Mouse (Mus musculus) liver, embryonic 16.5 days (tissue): ENCODE results near the gene Rassf2. TPM values are rescaled to one million over a fixed set of nuclear protein-coding genes. Genes with fewer than 3 reads are reported as not detected.

Source experiments
- ATAC-seq: fragments of 200-750 bp; cut with Nextera tagmentation; 2 replicates; pipeline ENCODE4 v1.8.0; 2017; ENCODE audit warnings: low read depth, mild to moderate bottlenecking, moderate number of reproducible peaks, moderate library complexity
- H3K27ac ChIP-seq: fragments of 300-500 bp; sonication (generic); 2 replicates; pipeline ENCODE4 v1.5.1; 2014; ENCODE audit warnings: mild to moderate bottlenecking, low read length
- H3K27me3 ChIP-seq: fragments of 300-500 bp; sonication (generic); 2 replicates; pipeline ENCODE4 v1.6.1; 2014; ENCODE audit warnings: low read depth, low read length, mixed read lengths; ENCODE audit not compliant: control insufficient read depth, insufficient read depth
- H3K36me3 ChIP-seq: fragments of 300-500 bp; sonication (generic); 2 replicates; pipeline ENCODE4 v1.6.1; 2014; ENCODE audit warnings: mild to moderate bottlenecking; ENCODE audit not compliant: control insufficient read depth, insufficient read depth
- H3K4me1 ChIP-seq: fragments of 300-500 bp; sonication (generic); 2 replicates; pipeline ENCODE4 v1.6.1; 2014; ENCODE audit warnings: low read depth, low read length, mixed read lengths; ENCODE audit not compliant: control insufficient read depth
- H3K4me2 ChIP-seq: fragments of 300-500 bp; sonication (generic); 2 replicates; pipeline ENCODE4 v1.6.1; 2014; ENCODE audit warnings: low read depth, low read length, mixed read lengths
- H3K4me3 ChIP-seq: fragments of 300-500 bp; sonication (generic); 2 replicates; pipeline ENCODE4 v1.5.1; 2014; ENCODE audit warnings: low read depth, mild to moderate bottlenecking, low read length
- H3K9ac ChIP-seq: fragments of 300-500 bp; sonication (generic); 2 replicates; pipeline ENCODE4 v1.6.1; 2014; ENCODE audit warnings: low read depth, low read length
- H3K9me3 ChIP-seq: fragments of 300-500 bp; sonication (generic); replicated peaks from 2 replicates; pipeline ENCODE4 v1.6.1; 2016; ENCODE audit warnings: low read length; ENCODE audit not compliant: control insufficient read depth
- WGBS: fragments of 180-500 bp; shearing (Covaris S2); extraction: QIAGEN DNeasy Blood & Tissue Kit; methylation state at CpG from one replicate; pipeline ENCODE4 v1.1.7; 2014; ENCODE audit not compliant: insufficient replicate concordance; 5-methylcytosine and 5-hydroxymethylcytosine counted together
- polyA plus RNA-seq: library from polyadenylated mRNA; unstranded; fragments of >200 nt; fragmentation: Nextera tagmentation; extraction: Ambion mirVana; gene quantifications from 2 replicates; pipeline ENCODE4 v1.2.1, GENCODE M21; 2015

Rassf2 gene
- polyA plus RNA-seq, 1 experiment from 2014 or later = 3.7 TPM

DNA sequence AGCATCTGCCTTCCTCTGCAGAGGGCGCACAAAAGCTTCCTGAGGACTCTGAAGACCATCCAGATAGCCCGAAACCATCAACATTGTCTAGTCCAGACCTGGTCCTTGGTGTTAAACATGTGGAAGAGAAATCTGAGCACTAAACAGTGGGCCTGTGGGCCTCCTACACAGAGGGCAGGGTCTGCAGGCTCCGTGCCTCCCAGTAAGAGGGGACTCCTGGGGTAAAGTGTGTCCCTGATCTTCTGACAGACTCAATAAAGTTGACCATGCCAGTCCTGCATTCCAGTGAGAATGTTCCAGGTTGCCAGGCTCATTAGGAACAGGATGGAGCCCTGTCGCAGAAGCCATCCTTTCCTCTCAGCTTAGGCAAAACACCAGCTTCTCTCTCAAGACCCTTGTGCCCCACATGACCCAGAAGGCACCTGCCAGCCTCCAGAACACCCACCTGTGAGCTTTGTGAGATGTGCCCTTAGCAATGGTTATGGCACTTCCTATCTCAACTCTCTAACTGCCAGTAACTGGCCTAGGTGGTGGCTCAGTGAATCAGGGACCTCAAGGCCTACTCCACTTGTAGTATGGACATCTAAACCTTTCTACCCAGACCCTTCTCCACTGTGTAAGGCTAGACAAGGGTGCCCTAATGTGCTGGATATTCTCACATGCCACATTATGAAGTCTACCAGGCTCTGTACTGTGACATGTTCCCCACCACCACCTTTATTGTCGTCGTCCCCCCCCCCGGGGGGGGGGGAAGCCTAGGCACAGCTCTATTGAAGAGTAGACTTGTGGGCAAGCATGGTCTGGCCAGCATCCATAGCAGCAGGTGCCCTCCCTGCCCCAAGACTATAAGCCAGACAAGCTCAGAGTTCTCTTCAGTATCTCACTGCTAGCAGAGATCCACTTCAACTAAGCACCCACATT is 73.5 kb downstream of the Rassf2 start:
- H3K36me3 ChIP-seq = no peaks in the 10 kb centered on the region
- no peak for ATAC-seq
- peaks cover 19% of the 10 kb centered on the region for H3K27me3 ChIP-seq
- no peak overlapping the region for H3K9ac ChIP-seq
- no peak overlapping the region for H3K4me2 ChIP-seq
- H3K27ac ChIP-seq = no peak overlapping the region
- WGBS = 64% methylated on average over 7 of the region's 7 CpGs
- no peaks in the 10 kb centered on the region for H3K9me3 ChIP-seq
- no peak overlapping the region for H3K4me3 ChIP-seq
- peaks cover 4% of the 10 kb centered on the region; the same call in 1 of the 2 replicates for H3K4me1 ChIP-seq

DNA sequence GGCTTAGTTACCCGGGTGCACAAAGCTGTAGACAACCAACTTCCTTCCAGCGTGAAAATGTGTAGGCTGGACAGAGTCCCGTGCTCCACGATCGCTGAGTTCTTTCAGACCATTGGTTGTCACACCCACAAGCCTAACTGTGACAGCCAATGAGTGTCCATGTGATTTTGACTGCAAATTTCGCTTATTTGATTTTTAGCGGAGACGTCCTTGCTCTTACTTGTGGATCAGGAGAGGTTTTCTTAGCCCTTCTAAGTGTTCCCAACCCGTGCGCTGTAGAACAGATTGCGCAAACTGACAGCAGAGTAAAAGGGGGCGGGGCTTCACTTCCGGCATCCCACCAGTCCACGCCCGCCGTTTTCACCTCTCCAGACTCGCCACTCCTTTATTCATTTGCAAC is 74.8 kb downstream of the Rassf2 start:
- peaks cover 19% of the 10 kb centered on the region for H3K27me3 ChIP-seq
- no peak overlapping the region for H3K27ac ChIP-seq
- no peak overlapping the region for H3K9ac ChIP-seq
- H3K4me3 ChIP-seq = peak overlapping the region; percentile 34
- H3K9me3 ChIP-seq = no peaks in the 10 kb centered on the region
- 3% methylated on average over 17 of the region's 17 CpGs for WGBS
- no peak for ATAC-seq
- H3K4me2 ChIP-seq = peak overlapping the region; percentile 58
- H3K36me3 ChIP-seq = no peaks in the 10 kb centered on the region
- peaks cover 4% of the 10 kb centered on the region; the same call in 1 of the 2 replicates for H3K4me1 ChIP-seq

DNA sequence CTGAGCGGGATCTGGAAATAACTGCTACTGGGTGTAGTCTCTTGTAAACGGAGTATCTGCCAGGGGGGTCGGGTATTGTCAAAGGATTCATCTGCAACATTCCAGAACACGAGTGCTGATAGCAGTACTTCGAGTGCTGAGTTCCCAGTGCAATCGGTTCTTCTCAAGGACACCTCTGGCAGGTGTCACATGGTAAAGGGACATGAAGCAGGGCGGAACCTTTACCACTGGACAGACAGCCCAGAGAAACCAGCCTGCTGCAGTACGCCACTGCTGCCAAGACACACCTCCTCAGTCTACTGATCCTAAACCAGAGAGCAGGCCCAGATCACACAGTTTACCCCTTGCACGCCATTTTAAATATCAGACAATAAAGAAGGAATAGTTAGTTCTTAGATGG is 75.2 kb downstream of the Rassf2 start:
- H3K9me3 ChIP-seq = no peaks in the 10 kb centered on the region

DNA sequence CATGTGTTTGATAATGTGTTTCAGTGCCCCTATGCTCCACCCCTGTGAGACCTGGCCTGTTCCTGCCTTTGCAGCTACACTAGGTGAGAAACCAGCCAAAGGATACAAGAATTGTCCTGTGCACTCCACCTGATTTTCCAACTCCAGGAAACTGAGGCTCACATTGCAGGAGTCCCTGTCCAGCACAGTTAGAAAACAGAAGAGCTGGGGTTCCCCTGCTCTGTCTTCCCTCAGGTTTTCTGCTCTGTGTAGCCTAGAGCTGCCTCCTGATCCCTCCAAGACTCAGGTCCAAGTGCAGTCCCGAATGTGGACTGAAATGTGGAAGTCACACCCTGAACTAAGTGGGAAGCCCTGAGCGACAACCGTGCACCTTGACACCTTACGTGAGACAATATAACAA is 76.3 kb downstream of the Rassf2 start:
- Histone ChIP-seq H3K36me3 (no peaks in the 10 kb centered on the region), H3K27ac (no peak overlapping the region), H3K9me3 (no peaks in the 10 kb centered on the region), H3K4me1 (peaks cover 4% of the 10 kb centered on the region; the same call in 1 of the 2 replicates), H3K27me3 (peaks cover 22% of the 10 kb centered on the region), H3K4me2 (no peak overlapping the region), H3K4me3 (no peak overlapping the region), H3K9ac (no peak overlapping the region)
- no peak for ATAC-seq
- 68% methylated on average over 4 of the region's 4 CpGs for whole genome bisulfite sequencing

More for the DNA sequence above, 75.2 kb downstream of the Rassf2 start:
- peaks cover 19% of the 10 kb centered on the region for H3K27me3 ChIP-seq
- H3K9ac ChIP-seq = no peak overlapping the region
- H3K4me2 ChIP-seq = peak overlapping the region; percentile 58
- peak overlapping the region; percentile 34 for H3K4me3 ChIP-seq
- no peak for ATAC-seq
- H3K4me1 ChIP-seq = peaks cover 4% of the 10 kb centered on the region; the same call in 1 of the 2 replicates
- 50% methylated on average over 9 of the region's 9 CpGs for WGBS
- H3K27ac ChIP-seq = no peak overlapping the region
- H3K36me3 ChIP-seq = no peaks in the 10 kb centered on the region

DNA sequence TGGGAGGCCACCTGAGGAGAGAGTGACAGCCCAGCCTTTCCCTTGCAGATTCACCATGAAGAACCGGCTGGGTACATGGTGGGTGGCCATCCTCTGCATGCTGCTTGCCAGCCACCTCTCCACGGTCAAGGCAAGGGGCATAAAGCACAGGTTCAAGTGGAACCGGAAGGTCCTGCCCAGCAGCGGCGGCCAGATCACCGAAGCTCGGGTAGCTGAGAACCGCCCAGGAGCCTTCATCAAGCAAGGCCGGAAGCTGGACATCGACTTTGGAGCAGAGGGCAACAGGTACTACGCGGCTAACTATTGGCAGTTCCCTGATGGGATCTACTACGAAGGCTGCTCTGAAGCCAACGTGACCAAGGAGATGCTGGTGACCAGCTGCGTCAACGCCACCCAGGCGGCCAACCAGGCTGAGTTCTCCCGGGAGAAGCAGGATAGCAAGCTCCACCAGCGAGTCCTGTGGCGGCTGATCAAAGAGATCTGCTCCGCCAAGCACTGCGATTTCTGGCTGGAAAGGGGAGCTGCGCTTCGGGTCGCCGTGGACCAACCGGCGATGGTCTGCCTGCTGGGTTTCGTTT is 77.0 kb downstream of the Rassf2 start:
- H3K27ac ChIP-seq = no peak overlapping the region
- H3K4me2 ChIP-seq = no peak overlapping the region
- H3K4me3 ChIP-seq = no peak overlapping the region
- H3K27me3 ChIP-seq = peaks cover 22% of the 10 kb centered on the region
- H3K36me3 ChIP-seq = no peaks in the 10 kb centered on the region
- H3K4me1 ChIP-seq = peaks cover 4% of the 10 kb centered on the region; the same call in 1 of the 2 replicates
- WGBS = 15% methylated on average over 29 of the region's 29 CpGs
- no peaks in the 10 kb centered on the region for H3K9me3 ChIP-seq
- H3K9ac ChIP-seq = no peak overlapping the region
- ATAC-seq = no peak

DNA sequence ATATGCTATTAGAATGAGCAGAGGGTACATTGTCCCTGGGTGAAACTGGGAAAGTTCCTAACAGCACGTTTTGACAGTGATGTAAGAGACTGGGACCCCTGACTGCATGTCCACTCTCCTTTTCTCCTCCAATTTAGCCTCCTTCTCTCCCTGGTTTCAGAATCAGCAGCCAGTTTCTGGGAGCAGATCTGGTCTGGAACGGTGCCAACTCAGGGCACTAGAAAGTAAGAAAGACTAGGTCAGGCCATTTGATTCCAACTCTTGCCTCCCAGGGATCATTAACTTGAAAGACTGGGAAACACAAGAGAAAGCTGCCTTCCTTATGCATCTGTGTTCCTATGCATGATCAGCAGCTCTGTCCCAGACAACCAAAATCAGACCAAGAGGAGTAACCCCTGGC is 77.6 kb downstream of the Rassf2 start:
- Histone ChIP-seq H3K9me3 (no peaks in the 10 kb centered on the region), H3K36me3 (no peaks in the 10 kb centered on the region), H3K27ac (no peak overlapping the region), H3K4me3 (no peak overlapping the region), H3K4me1 (peaks cover 4% of the 10 kb centered on the region; the same call in 1 of the 2 replicates), H3K27me3 (peaks cover 22% of the 10 kb centered on the region), H3K4me2 (no peak overlapping the region), H3K9ac (no peak overlapping the region)
- ATAC-seq = no peak
- 42% methylated on average over 2 of the region's 2 CpGs for WGBS

DNA sequence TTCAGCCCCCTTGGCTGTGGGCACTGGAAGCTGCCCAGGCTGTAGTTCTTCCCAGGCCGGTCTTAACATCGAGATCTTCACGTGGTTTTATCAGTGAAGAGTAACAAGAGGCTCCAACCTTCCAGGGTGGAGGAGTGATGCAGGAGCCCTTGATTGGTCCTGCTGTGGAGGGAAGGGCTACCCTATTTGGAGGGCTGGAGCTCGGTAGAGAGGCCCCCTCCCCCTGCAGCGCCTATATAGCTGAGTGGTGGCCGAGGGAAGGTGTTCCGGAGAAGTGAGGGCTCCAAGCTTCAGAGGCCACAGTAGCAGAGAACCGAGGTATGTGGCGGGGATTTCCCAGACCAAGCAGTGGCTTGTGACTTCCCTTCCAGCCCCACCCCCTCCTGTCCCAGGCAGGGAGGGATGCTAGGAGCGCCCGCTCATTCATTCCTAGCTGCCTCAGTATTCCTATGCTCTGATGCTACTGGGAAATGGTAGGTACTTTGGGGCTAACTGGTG is 79.4 kb downstream of the Rassf2 start, which contains the start of gene Prnd:
Gene Prnd, plus strand, starts transcription at position 264 of the 498 bp plus-strand sequence.
- no peak within 1 kb of the TSS for H3K27ac ChIP-seq
- H3K9me3 ChIP-seq = no peaks in the 10 kb centered on the region
- H3K36me3 ChIP-seq = no peaks in the 10 kb centered on the region
- WGBS = 6% methylated on average over 11 of the region's 11 CpGs
- peaks cover 22% of the 10 kb centered on the region for H3K27me3 ChIP-seq
- H3K4me1 ChIP-seq = peaks cover 4% of the 10 kb centered on the region; the same call in 1 of the 2 replicates
- H3K4me3 ChIP-seq = no peak within 1 kb of the TSS
- H3K9ac ChIP-seq = no peak within 1 kb of the TSS
- no peak within 1 kb of the TSS for H3K4me2 ChIP-seq
- ATAC-seq = no peak

DNA sequence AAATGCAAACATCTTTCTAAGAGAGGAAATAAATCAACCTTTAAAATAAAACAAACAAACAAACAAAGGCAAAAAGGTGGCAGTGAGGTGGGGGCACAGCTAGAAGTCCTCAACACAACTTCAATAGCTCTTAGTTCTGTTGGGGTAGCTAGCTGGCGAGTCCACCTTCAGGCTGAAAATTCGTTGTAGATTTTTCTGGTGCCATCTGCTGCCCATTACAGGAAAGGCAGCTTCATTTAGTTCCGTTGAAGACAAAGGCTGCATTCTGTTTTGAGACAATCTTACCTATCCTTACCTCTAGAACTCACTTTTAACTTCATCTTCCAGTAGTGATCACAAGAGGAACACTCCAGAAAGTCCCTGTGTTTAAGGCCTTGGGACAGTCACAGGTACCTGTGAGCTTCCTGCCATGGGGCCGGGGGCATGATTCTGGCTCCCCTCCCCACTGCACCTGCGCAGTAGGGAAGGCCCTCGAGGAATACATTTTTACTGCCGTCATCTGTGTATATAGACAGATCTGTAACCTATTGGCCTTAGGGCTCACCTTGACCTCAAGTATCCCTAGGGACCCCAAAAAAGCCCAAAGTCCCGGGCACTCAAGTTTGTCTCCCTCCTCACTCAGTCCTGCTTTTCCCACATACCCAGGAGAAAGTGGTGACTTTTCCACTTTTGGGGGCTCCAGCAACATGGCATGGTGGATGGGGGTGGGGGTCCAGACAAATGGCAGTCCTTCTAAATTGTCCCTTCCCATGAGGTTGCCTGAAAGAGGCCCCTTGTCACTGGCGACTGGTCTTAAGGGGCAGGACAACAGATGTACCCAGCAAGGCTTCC is 80.1 kb downstream of the Rassf2 start:
- H3K4me1 ChIP-seq = peaks cover 2% of the 10 kb centered on the region; the same call in 1 of the 2 replicates
- no peaks in the 10 kb centered on the region for H3K36me3 ChIP-seq
- no peak overlapping the region for H3K27ac ChIP-seq
- ATAC-seq = no peak
- no peak overlapping the region for H3K4me2 ChIP-seq
- no peaks in the 10 kb centered on the region for H3K9me3 ChIP-seq
- H3K27me3 ChIP-seq = peaks cover 22% of the 10 kb centered on the region
- 41% methylated on average over 9 of the region's 9 CpGs for WGBS
- H3K4me3 ChIP-seq = no peak overlapping the region
- no peak overlapping the region for H3K9ac ChIP-seq
